Mouse (Mus musculus) WW6 (cell line): ENCODE measurements around the gene Cdhr2.

Experiments used
- DNase-seq: peaks from one replicate; pipeline ENCODE4 v3.0.0-alpha.2; 2013; ENCODE audit warnings: low read depth, low spot score

Cdhr2 gene

DNA sequence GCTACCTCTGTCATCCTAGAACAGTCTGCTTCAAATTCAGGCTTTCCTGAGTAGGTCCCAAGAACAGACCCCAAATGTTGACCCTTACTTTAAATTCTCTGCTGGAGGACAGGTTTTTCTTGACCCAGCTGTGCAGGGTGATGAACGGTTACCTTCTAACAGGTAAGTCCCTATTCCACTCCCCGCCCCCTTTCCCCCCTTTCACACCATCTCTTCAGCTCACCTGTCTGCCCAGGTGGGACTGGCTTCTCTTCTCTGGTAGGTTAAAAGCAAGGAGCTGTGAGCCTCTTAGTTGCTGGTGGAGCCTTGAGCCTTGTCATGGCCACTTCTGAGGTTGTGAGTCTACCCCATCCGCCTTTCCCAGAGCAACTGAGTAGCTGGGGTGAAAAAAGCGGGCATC lies 82.4 kb downstream of the Cdhr2 start, which contains the start of gene Eif4e1b:
Gene Eif4e1b, plus strand, starts transcription at position 301 of the 400 bp plus-strand sequence.
- DNase-seq, result no peak
